28 mouse cellular contexts compared by ENCODE assay signal in the genomic region with DNA sequence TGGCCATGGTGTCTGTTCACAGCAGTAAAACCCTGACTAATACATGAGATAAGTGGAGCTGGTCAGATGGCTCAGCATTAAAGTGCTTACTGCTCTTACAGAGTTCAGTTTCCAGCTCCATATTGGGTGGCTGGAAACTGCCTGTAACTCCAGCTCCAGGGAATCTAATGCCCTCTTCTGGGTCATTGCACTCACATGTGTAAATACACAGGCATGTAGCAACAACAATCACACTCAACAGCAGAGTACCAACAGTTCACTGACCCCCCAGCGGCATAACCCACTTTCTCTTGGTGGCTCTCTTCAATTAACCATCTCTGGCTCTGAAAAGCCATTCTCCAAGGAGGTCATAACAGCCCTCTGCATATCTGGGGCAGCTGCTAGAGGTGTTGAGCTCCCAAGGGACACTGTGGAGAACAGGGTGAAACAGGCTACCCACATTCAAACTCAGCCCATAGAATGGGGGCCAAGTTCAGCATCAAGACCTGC.
"Had no signal": no experiment of that assay in that cellular context is flagged by ENCODE, and none has a peak within 500 bp of the region (broad histone marks: within the 10 kb centered on the region; RNA-seq: fewer than 3 reads in every experiment).

No protein-coding gene starts in this region.

- H3K27me3 ChIP-seq: embryonic facial prominence, embryonic 12.5 days; embryonic facial prominence, embryonic 13.5 days; embryonic facial prominence, embryonic 15.5 days; forebrain, embryonic 12.5 days; forebrain, embryonic 15.5 days had no signal

- H3K9ac ChIP-seq: embryonic facial prominence, embryonic 12.5 days; embryonic facial prominence, embryonic 15.5 days; forebrain, embryonic 12.5 days; forebrain, embryonic 15.5 days; forebrain, postnatal 0 days had no signal

- H3K27ac ChIP-seq: embryonic facial prominence, embryonic 10.5 days; embryonic facial prominence, embryonic 12.5 days; embryonic facial prominence, embryonic 13.5 days; embryonic facial prominence, embryonic 15.5 days; forebrain, embryonic 10.5 days; forebrain, embryonic 12.5 days; forebrain, embryonic 15.5 days; gastrocnemius, adult 2 months had no signal

- H3K4me1 ChIP-seq: embryonic facial prominence, embryonic 12.5 days; embryonic facial prominence, embryonic 13.5 days; embryonic facial prominence, embryonic 15.5 days; forebrain, embryonic 12.5 days; forebrain, embryonic 15.5 days had no signal

- H3K9me3 ChIP-seq: embryonic facial prominence, embryonic 10.5 days; embryonic facial prominence, embryonic 12.5 days; embryonic facial prominence, embryonic 13.5 days; embryonic facial prominence, embryonic 15.5 days; forebrain, embryonic 10.5 days; forebrain, embryonic 12.5 days; forebrain, embryonic 15.5 days had no signal

- ATAC-seq: forebrain, embryonic 14.5 days; forebrain, embryonic 15.5 days; forebrain, embryonic 16.5 days; forebrain, postnatal 0 days had no signal

- DNase-seq: cerebellum, adult 18-20 months; cerebellum, adult 2 months; cerebellum, adult 8-10 months; cerebellum, adult 9-10 months; cerebellum, adult 9-11 months; cerebellum, postnatal 10 days; cerebellum, postnatal 14 days; cerebellum, postnatal 25 days; cerebellum, postnatal 36 days; embryo, embryonic 11 days; forebrain, postnatal 0 days; gastrocnemius, adult 2 months; gastrocnemius, postnatal 10 days; gastrocnemius, postnatal 14 days; gastrocnemius, postnatal 25 days; gastrocnemius, postnatal 36 days; heart, adult 11 months; heart, adult 18-20 months had no signal

- H3K4me3 ChIP-seq: embryonic facial prominence, embryonic 10.5 days; embryonic facial prominence, embryonic 12.5 days; embryonic facial prominence, embryonic 13.5 days; embryonic facial prominence, embryonic 15.5 days; erythroblast, embryonic 14.5 days; forebrain, embryonic 10.5 days; forebrain, embryonic 12.5 days; forebrain, embryonic 15.5 days; gastrocnemius, adult 2 months had no signal

- H3K4me2 ChIP-seq: embryonic facial prominence, embryonic 12.5 days; embryonic facial prominence, embryonic 13.5 days; embryonic facial prominence, embryonic 15.5 days; forebrain, embryonic 12.5 days; forebrain, embryonic 15.5 days had no signal

- H3K36me3 ChIP-seq: embryonic facial prominence, embryonic 10.5 days; embryonic facial prominence, embryonic 12.5 days; embryonic facial prominence, embryonic 13.5 days; embryonic facial prominence, embryonic 15.5 days; forebrain, embryonic 10.5 days; forebrain, embryonic 12.5 days; forebrain, embryonic 15.5 days had no signal
